Mouse (Mus musculus) heart, postnatal 10 days (tissue): ENCODE data around the gene Cox17. TPM values are rescaled to one million over a fixed set of nuclear protein-coding genes. Genes with fewer than 3 reads are reported as not detected.
A peak's percentile ranks its signal among the peaks of the same experiment; 100 is the strongest.
"Not testable (repeated sequence)": the region's sequence is repeated elsewhere in the genome, so short reads cannot be mapped to it uniquely, and the experiment has no call there.

Experiments used
- DNase-seq, 2 experiments: peaks; one replicate each; pipeline ENCODE4 v3.0.0; 2021
- intact Hi-C: fragments of 180-260 bp; cut with DNase I; formaldehyde crosslinking; loops from one replicate; pipeline ENCODE4 v1.15.1; 2025
- total RNA-seq, 2 experiments: library from RNA; stranded (reverse); gene quantifications; 2 replicates each; pipeline ENCODE4 v1.2.3; 2021

The Cox17 gene
- total RNA-seq = 100 to 1,000 TPM; 250 to 263 TPM

DNA sequence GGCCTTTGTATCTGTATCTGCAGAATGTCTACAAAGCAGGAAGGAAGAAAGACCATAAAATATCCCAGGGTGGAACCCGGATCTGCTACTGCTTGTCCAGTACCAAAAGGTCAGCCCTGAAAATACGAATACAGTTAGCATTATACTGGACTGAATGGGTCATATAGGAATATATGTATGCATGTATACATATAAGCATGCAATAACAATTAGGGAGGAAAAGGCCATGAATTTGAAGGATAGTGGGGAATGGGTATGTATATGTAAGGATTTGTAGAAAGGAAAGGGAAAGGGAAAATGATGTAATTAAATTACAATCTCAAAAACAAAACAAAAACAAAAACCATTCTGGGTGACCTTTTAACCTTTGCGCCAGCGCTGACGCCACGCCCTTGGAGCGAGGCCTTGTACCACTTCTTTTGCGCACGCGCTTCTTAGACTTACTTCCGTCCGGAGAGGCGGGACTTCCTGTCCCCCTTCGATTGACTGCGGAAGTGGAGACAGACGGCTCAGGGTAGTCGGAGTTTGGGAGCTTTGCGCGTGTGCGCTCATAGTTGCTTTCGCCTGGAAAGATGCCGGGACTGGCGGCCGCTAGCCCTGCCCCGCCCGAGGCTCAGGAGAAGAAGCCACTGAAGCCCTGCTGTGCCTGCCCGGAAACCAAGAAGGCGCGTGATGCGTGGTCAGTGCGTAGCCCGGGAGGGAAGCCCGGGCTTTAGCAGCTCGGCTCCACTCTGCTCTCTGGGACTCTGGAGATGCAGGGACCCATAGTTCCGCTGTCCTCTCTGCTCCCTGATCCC is at the start of gene Cox17, which contains the start of gene Gm21987:
Gene Cox17 (plus strand): TSS at position 463 of the 797 bp plus-strand sequence.
Gene Gm21987 (plus strand): TSS at position 512 of the 797 bp plus-strand sequence.
- DNase-seq = peak; percentile 96 to 97
- intact Hi-C loops = loop anchor here (2.0 kb wide), 1 partner anchor 106 kb away; the partner anchor contains the start of gene Adprh

DNA sequence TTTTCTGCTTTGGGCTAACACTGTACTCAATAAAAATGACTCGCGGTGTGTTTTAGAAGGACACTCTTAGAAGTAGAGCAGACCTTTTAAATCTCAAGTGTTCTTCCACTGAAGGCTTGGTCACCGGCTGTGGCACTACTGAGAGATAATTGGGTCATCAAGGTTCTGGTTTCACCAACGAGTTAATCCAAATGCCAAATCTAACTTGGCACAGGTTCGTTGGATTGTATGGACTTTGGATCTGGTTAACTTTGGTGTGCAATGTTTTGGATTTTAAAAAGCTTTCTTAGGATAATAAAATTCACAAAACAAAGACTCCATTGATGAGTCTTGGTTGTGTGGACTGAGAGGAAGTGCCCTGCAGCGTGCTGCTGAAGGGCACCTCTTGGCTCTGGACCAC is 48.4 kb upstream of the Cox17 start:
- intact Hi-C loops = no loop called here

DNA sequence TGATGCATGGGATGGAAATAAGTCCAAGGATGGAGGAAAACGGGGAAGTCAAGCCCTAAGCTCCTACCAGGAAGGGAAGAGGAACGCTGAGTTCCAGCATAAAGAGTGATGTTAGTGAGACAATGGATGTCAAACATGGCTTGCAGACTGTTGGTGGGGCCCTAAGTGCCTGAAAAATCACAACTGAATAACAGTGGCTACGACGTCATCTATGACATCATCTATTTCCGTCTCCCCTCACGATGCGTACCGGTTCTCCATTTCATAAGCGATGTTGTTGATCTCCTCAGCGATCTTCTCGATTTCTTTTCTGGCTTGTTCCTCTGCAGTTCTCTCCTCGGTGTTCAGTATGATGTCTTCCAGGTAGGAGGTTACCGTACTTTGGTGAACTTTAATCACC is 44.4 kb upstream of the Cox17 start:
- intact Hi-C loops = no loop called here

More for the DNA sequence above, 48.4 kb upstream of the Cox17 start:
- DNase-seq = no peak

DNA sequence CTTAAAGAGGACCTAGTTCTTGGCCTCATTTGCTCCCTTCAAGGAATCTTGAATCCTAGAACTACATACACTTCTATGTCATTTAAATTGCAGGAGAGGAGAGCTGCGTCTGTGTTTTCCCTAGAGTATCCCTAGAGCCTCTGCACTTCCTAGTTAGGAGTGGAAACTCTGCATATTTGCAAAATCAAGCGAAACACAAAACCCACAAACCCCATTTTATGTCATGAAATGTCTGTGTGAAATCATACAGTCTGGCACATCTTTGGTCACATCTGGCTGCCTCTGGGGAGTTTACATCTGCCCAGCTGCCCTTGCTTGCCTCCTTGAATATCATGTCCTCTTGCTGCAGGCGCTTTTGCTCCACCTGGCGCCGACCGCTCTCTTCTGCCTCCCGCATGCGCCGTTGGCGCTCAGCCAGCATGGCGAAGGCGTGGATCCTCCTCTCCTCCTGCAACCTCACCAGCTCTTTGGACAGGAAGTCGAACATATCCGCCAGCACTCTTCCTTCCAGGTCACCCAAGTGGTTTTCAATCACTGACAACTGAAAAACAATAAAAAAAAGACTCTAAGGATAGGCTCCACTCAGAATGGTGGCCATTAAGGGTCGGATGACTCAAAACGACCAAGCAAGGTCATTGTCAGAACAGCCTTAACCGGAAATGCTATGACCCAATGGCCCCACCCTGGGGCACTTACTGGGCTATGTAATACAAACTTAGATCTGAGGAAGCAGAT is 42.2 kb upstream of the Cox17 start:
- intact Hi-C loops = no loop called here
- DNase-seq = peak; percentile 18 to 46

More for the DNA sequence above, 44.4 kb upstream of the Cox17 start:
- DNase-seq = no peak

DNA sequence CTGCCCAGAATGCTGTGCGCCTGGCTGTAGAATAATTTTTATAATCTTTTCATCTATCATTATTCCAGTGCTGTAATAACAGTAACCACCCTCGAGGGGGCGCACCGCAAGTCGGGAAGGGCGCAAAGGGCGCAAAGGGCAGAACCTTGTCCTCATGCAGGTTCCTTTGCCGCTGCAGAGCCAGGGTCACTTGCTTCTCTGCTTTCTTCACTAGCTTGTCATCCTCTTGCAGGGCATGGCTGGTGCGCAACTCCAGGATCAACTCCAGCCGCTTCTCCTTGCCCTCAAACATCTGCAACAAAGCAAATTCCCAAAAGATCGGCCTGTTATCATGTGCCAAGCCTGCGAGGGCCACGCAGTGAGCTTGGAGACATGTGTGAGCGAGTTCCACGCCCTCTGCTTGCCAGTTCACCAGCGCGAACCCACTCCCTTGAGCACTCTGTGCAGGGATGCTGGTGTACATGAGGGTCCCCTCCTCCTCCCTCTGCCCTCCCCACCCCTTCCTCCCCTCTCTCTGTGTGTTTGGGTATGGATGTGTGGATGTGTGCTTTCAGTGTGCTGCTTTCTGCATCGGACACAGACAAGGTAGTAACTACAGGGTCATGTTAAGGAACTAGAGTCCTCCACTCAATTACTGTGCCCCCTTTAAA is 40.1 kb upstream of the Cox17 start:
- peak in 1 of 2 experiments; percentile 7 for DNase-seq
- intact Hi-C loops = no loop called here

DNA sequence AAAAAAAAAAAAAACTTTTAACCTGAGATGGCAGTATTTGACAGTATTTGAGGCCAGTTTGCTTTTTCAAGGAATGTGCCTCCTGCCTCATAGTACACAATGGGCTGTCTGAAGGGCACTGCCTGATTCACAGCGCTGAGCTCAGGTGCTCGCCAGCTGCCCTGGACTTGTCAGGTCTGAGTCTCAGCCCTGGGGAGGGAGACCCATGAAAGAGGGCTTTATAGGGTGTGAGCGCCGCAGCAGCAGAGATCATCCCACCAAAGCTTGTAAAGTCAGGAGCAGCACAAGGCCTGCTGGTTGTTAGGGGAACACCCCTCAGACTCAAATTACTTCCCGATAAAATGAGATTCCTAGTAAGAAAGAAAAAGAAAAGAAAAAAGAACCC is 39.6 kb upstream of the Cox17 start:
- intact Hi-C loops = no loop called here

DNA sequence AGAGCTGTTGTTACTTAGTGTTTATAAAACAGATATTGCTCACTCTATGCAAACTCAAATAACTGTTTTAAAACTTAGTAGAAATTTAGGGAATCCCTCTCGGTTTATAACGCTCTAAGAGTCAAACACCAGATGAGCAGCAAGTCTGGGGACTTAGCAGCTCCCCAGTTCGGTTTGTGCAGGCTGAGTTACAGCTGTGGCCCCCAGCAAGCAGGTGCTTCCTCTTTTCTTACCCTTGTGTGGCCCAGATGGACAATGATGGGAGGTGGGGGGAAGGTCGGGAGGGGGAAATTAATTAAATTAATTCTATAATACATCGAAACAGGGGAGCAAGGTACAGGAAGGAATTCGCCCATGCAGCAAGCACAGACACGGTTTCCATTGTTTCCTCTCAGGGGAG is 39.1 kb upstream of the Cox17 start:
- intact Hi-C loops = no loop called here
- DNase-seq = no peak

More for the DNA sequence above, 39.6 kb upstream of the Cox17 start:
- no peak for DNase-seq

DNA sequence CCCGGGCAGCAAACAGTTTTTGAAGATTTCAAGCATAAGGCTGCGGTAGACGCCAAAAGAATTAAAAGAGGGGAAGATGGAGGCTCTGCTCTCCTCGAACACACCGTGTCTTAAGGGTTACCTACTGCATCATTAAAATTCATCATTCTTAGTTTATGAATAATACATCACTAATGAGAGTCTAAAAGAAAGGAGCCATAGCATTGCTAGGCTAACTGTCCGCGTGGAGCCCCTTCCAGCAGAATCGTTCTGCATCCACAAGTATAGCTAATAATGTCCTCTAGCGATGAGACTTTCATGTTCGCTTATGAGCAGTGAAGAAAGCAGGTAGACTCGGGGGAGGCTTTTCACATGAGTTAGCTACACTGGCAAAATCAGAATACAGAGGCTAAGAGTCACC is 38.6 kb upstream of the Cox17 start:
- intact Hi-C loops = no loop called here
- DNase-seq = no peak

DNA sequence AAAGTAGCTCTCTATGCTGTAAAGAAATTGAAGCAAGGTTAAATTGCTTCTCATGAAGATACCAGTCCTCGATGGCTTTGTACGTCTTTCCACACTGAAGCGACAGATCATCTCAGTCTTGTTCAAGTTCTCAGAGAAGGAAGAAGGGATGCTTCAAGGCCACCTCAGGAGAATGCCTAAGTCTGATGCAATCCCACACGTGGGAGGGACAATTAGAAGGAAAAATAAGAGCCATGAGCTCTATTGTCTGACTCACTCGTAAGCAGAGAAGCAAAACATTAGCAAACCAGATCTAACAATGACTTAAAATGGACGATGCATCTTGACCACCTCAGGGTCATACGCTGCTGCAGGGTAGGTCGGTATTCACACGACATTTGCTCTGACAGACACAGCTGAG is 28.3 kb upstream of the Cox17 start:
- intact Hi-C loops = no loop called here

GRCm38 (mm10) chr16:38319087-38319486 is 27.7 kb upstream of the Cox17 start:
- DNase-seq = no peak

More for the DNA sequence above, 28.3 kb upstream of the Cox17 start:
- no peak for DNase-seq

DNA sequence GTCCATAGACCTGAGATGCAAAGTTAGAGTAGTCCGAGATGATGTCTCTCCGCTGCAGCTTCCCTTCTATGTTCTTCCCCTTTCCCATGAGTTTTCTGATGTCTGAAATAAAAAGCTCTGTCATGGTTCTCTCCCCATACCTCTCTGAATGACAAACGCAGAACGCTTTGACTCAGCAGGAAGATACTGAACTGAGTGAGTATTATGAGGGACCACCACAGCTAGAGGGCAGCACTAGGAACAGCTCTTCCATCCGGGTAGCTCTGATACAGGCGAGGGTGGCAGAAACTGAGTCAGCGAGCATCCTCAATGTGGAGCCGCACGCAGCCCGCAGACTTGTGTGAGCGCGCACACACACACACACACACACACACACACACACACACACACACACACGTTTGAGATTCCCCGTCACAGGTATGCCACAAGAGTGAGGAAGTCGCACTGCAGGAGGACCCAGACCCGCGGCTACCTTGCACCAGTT is 25.3 kb upstream of the Cox17 start:
- DNase-seq = peak; percentile 27 to 62
- intact Hi-C loops = no loop called here

More at GRCm38 (mm10) chr16:38319087-38319486, 27.7 kb upstream of the Cox17 start:
- intact Hi-C loops = no loop called here

DNA sequence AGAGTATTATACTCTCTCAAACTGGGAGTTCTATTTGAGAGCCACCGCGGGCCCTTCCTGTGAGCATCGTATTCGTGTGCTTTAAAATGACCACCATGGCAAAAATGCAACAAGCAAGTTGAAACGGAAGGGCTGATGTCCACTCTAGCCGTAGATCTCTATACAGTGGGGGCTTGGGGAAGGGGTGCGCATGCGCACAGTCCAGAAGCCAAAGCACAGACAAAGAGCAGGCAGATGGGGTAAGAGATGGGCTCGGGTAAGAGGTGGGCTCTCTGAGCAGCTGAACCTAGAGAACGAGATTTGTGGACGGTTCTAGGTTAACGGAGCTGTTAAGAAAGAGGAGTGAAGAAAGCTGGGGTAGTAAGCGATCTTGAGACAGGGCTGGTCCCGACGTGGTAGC is 22.5 kb upstream of the Cox17 start:
- no peak for DNase-seq
- intact Hi-C loops = no loop called here

DNA sequence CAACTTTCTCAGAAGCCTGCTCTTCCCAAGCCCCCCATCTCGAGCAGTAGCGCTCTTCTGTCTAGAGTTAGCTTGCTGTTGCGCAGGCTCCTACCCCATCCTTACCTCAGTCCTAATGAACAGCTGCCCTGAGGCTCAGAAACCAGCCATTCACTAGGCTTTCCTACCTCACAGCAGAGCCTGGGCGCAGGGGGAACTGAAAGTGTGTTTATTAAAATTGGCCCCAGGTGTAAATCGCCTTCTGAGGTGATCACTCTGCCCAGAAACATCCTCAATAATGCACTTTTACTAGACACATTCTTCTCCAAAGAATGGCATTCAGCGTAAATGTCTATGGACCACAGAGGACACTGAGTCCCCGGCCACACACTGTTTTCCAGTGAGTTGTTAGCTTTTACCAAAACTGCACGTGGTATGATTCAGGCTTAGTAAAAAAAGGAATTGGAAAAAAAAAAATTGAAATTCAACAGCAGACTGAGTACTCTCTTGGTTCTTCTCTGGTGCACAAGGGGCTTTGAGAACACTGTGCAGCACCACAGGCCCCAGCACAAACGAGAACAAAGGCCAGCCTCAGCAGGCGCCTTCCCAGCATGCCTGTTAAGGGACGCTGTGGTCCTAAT is 19.9 kb upstream of the Cox17 start:
- no peak for DNase-seq
- intact Hi-C loops = no loop called here

DNA sequence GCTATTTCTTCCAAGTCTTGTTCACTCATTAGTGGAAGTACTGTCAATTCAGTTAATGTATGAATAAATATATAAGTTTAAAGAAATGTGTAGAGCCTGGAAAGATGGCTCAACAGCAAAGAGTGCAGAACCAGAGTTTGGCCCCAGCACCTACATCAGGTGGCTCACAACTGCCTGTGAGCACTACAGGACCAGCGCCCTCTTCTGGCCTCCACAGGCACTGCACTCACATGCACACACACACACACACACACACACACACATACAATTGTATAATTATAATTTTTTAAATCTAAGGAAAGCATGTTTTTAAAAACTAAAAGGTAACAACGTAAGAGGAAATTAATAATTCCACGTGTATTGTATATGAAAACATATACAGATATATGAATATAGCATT is 17.5 kb upstream of the Cox17 start:
- intact Hi-C loops = no loop called here
- DNase-seq = no peak

DNA sequence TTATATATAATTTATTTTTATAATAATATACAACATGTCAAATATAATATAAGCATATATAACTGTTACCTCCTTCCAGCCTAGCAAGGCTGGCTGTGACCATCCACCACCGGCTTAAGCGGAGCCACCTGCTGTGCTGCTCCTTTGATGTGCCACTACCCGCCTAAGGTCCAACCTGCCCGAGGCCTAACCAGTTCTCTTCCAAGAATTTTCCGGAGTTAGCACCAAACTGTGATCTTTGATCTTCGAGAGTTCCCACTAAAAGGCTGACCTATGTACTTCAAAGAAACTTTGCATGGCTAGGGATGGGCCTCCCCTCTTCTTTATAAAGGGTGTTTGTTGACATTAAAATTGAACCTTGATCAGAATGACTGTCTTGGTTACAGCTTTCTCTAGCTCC is 12.4 kb upstream of the Cox17 start:
- no peak for DNase-seq

GRCm38 (mm10) chr16:38338077-38338476 is 8.7 kb upstream of the Cox17 start:
- intact Hi-C loops, DNase-seq: not testable (repeated sequence)

More for the DNA sequence above, 12.4 kb upstream of the Cox17 start:
- intact Hi-C loops = no loop called here

DNA sequence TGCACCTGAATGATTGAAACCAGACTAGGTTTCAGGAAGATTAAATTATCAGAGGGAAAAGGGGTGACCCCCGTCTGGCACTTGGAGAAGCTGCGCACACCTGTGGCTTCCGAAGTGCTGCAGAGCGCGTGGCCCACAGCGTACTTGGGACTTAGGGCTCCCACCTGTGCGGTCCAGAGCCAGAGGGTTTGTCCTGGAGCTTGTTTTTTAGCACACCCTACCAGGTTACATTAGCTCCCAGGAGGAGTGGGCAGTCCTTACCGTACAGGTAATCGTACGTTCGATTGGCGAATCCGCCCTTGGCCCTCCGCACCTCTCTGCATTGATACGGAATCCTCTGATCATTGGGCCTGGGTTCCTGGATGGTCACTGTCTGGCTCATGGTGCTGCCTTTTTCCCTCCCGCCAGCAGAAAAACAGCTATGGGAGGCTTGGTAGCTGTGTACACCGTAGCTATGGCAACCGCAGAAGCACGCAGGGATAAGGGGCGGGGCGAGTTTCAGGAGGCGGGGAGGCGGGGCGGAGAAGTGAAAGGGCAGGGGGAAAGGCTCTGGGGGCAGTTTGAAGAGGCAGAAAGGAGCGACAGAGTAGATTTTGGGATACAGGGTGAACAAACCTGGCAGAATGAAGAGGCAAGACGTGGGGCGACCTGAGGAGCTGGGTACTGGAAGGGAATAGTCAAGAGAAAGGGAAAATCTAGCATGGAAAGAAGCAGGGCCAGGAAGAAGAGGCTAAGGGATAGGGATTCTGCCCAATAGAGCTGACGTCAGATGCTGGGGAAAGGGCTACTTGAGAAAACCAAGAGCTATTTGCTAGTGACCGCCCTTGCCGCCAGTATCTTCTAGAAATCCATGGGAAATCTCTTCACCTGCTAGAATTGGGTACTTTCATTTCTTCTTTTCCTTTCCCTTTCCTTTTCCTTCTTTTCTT is 5.1 kb upstream of the Cox17 start, which contains the start of gene Maats1:
Gene Maats1 (minus strand): TSS at position 748 of the 929 bp plus-strand sequence.
- peak; percentile 78 to 87 for DNase-seq
- intact Hi-C loops = no loop called here

DNA sequence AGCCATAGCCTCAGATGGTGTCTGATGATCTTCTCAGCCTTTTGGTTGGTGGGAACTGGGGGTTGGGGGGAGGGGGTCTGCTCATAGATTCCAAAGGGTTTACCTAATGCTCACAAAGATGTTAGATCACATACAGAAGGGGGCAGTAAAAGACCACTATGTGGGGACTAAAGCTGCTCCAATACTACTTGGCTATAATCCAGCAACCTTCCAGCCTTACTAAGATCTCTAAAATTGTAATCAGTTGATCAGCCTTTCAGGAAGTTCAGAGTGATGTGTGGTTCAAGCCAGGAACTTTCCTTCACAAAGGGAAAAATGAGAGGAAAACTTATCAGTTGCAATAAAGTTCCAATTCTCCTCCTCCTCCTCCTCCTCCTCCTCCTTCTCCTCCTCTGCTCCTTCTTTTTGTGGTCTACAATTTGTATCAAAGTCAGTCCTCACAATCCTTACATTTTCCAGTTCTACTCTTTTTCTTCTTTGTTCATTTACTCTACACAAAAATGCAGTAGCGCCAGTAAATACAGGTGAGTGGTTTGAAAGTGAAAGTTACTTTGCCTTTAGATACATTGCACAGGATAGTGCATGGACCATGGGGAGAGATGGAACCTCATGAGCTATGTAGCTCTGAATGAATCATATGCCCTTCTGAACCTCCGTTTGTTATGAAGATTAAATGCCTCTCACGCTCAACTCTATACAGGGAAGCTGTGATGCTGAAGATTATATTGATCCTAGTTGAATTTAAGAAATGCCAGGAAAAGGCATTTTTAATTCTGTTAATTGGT is 1.7 kb upstream of the Cox17 start:
- no peak for DNase-seq
- intact Hi-C loops = loop anchor here (1.0 to 2.0 kb wide), 2 partner anchors 138 to 161 kb away; no protein-coding TSS in a partner anchor
